Mouse (Mus musculus): Measurements from ENCODE around the gene Ttc41. TPM values are rescaled to one million over a fixed set of nuclear protein-coding genes. Genes with fewer than 3 reads are reported as not detected.
A peak's percentile ranks its signal among the peaks of the same experiment; 100 is the strongest.

The Ttc41 gene
- total RNA-seq, 4 experiments from 2014 or later, result 1.6 to 2.7 (median 2.1) TPM

GRCm38 (mm10) chr10:86825871-86826522, 120.4 kb downstream of the Ttc41 start:
- peak; percentile 72 for DNase-seq (ENCODE audit: low spot score)

Small RNA genes within 50 kb of the gene (microRNA-seq; reads per million reads assigned to microRNA genes)
- gene Gm25745, result 1.7 reads per million

Other genes with a start within 250 kb of the Ttc41 start
- under 1 TPM; 0.34 to 0.79 (median 0.47) TPM for gene Syn3, start 206.9 kb upstream of the Ttc41 start, total RNA-seq (2022)
- 100 to 1,000 TPM; 347 to 447 (median 351) TPM for gene Hsp90b1, start 302 bp upstream of the Ttc41 start, total RNA-seq (2022)
- 10 to 100 TPM in 3 of 4 experiments, 1 to 10 TPM in 1; 6.3 to 16.6 (median 15.0) TPM for gene Gm49358, start 58.2 kb downstream of the Ttc41 start, total RNA-seq (2022)
- 10 to 100 TPM; 35.3 to 44.4 (median 39.4) TPM for gene Nt5dc3, start 73.2 kb downstream of the Ttc41 start, total RNA-seq (2022)

All from heart, adult 8-10 months (tissue).